Mouse (Mus musculus) ES-E14 (cell line): Measurements from ENCODE around the gene Unc93b1. TPM values are rescaled to one million over a fixed set of nuclear protein-coding genes. Genes with fewer than 3 reads are reported as not detected.

Experiments used
- DNase-seq: peaks from one replicate; pipeline ENCODE4 v3.0.0-alpha.2; 2013; ENCODE audit warnings: low read depth, low spot score
- H3K27ac ChIP-seq: 2 replicates; pipeline ENCODE4 v1.5.1; 2012; ENCODE audit warnings: low read depth, mild to moderate bottlenecking, low read length, moderate library complexity, mixed read lengths; ENCODE audit not compliant: poor library complexity, insufficient read depth, severe bottlenecking
- H3K36me3 ChIP-seq: 2 replicates; pipeline ENCODE4 v1.6.1; 2012; ENCODE audit warnings: mild to moderate bottlenecking, low read length, moderate library complexity, mixed read lengths; ENCODE audit not compliant: control insufficient read depth, poor library complexity, insufficient read depth, severe bottlenecking
- H3K4me1 ChIP-seq, 2 experiments: fragments of 150-350 bp in 1 of 2; sonication (generic) in 1 of 2; 2 replicates each; pipeline ENCODE4 v1.6.1; 2012; ENCODE audit warnings: low read length in 2 of 2, mild to moderate bottlenecking in 1 of 2, mixed read lengths in 1 of 2; ENCODE audit not compliant: control insufficient read depth in 2 of 2, insufficient read depth in 2 of 2, poor library complexity in 1 of 2
- H3K4me3 ChIP-seq, 2 experiments: fragments of 150-350 bp in 1 of 2; sonication (generic) in 1 of 2; 2 replicates each; pipeline ENCODE4 v1.5.1; 2012; ENCODE audit warnings: low read length in 2 of 2, low read depth in 1 of 2, mild to moderate bottlenecking in 1 of 2, mixed read lengths in 1 of 2; ENCODE audit not compliant: insufficient read depth in 1 of 2, poor library complexity in 1 of 2, severe bottlenecking in 1 of 2
- H3K9ac ChIP-seq: 2 replicates; pipeline ENCODE4 v1.6.1; 2012; ENCODE audit warnings: low read depth, mild to moderate bottlenecking, low read length, mixed read lengths; ENCODE audit not compliant: poor library complexity, insufficient read depth, severe bottlenecking
- H3K9me3 ChIP-seq: fragments of 150-350 bp; sonication (generic); 2 replicates; pipeline ENCODE4 v1.6.1; 2012; ENCODE audit warnings: low read depth, mild to moderate bottlenecking, low read length; ENCODE audit not compliant: control insufficient read depth, insufficient read depth
- CHD2 ChIP-seq: IDR thresholded peaks from 2 replicates; pipeline ENCODE4 v1.6.1; 2014; ENCODE audit warnings: mild to moderate bottlenecking, low read depth, low read length, inconsistent platforms
- HCFC1 ChIP-seq: IDR thresholded peaks from 2 replicates; pipeline ENCODE4 v1.6.1; 2012; ENCODE audit warnings: low read length, inconsistent platforms, borderline replicate concordance; ENCODE audit not compliant: insufficient read depth
- MAFK ChIP-seq: IDR thresholded peaks from 2 replicates; pipeline ENCODE4 v1.6.1; 2014; ENCODE audit warnings: mild to moderate bottlenecking, low read depth, low read length, inconsistent platforms; ENCODE audit not compliant: insufficient read depth
- ZC3H11A ChIP-seq: IDR thresholded peaks from 2 replicates; pipeline ENCODE4 v1.6.1; 2012; ENCODE audit warnings: low read depth, mild to moderate bottlenecking, inconsistent platforms, low read length, borderline replicate concordance
- ZNF384 ChIP-seq: IDR thresholded peaks from 2 replicates; pipeline ENCODE4 v1.6.1; 2012; ENCODE audit warnings: low read depth, low read length, inconsistent platforms
- in situ Hi-C, 2 experiments: fragments of 600-800 bp; cut with MboI; formaldehyde crosslinking; loops; one replicate each; pipeline ENCODE4 v1.15.1; 2025; ENCODE audit warnings: low sequenced_read_pairs in 2 of 2, inconsistent platforms in 1 of 2; ENCODE audit not compliant: unreplicated experiment in 2 of 2
- total RNA-seq: library from RNA; depleted of rRNA; stranded (reverse); fragments of 300-350 nt; gene quantifications from 2 replicates; pipeline ENCODE4 v1.2.3, GENCODE M21; 2012

Unc93b1 gene
- total RNA-seq, 1 experiment: 3.9 TPM

DNA sequence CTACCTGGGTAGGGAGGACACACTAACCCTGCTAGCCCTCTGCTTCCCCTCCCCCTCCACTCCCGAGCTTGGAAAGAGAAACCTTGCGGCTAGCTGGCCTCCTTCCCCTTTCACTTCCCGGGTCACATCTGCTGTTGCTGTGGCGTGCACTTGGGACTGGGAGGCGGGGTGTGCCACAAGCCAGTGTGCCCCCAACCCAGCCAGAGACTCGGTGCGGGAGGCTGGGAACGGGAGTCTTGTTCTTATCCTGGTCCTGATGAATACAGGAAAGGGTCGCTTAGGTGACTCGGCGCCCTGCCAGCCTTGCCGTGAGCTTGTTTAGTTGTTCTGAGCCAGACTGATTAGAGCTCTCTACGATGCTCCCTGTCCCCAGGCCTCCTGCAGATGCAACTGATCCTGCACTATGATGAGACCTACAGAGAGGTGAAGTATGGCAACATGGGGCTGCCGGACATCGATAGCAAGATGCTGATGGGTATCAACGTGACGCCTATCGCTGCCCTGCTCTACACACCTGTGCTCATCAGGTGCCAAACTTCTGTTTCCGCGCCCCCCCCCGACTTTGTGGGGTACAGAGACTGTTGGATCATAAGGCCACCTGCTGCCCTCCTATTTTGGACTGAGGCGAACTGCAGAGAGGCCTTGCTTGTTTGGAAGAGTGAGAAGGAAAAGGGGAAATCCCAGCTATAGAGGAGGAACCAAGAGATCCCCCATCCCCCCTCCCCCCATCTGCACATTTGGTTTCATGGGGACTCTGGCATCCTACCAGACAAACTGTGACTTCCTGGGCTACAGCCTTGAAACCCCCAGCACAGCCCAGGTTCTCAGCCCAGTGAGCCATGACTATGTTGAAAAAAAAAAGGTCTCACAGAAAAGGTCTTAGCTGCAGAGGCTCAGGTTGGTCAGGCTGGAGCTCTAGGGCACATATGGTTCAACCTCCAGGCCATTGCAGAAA, 1.2 kb downstream of the Unc93b1 start:
- H3K4me3 ChIP-seq: peak overlapping the region; percentile 61 to 78
- no peaks in the 10 kb centered on the region for H3K36me3 ChIP-seq
- DNase-seq: no peak
- H3K9me3 ChIP-seq: no peaks in the 10 kb centered on the region
- in situ Hi-C loops: no loop called here
- no peak for TF ChIP-seq ZC3H11A
- no peak for TF ChIP-seq MAFK
- TF ChIP-seq CHD2: no peak
- TF ChIP-seq ZNF384: no peak
- TF ChIP-seq HCFC1: no peak
- H3K4me1 ChIP-seq: peaks cover 0 to 5% of the 10 kb centered on the region in 2 experiments; a peak in 1 of 4 replicates
- no peak overlapping the region for H3K27ac ChIP-seq
- peak overlapping the region; percentile 24 for H3K9ac ChIP-seq

GRCm38 (mm10) chr19:3942315-3942714, 7.3 kb downstream of the Unc93b1 start:
- Histone ChIP-seq H3K9me3 (no peaks in the 10 kb centered on the region), H3K27ac (no peak overlapping the region), H3K9ac (no peak overlapping the region), H3K4me3 (peak overlapping the region in 1 of 2 experiments; percentile 66; a peak in 1 of 4 replicates), H3K4me1 (peaks cover 0 to 12% of the 10 kb centered on the region in 2 experiments; a peak in 1 of 4 replicates), H3K36me3 (no peaks in the 10 kb centered on the region)
- TF ChIP-seq ZNF384: no peak
- TF ChIP-seq ZC3H11A: no peak
- TF ChIP-seq CHD2: no peak
- no peak for TF ChIP-seq HCFC1
- TF ChIP-seq MAFK: no peak
- no peak for DNase-seq
- in situ Hi-C loops: no loop called here

- DNase-seq: peak; percentile 88
- H3K4me3 ChIP-seq: peak overlapping the region; percentile 31 to 66
- H3K9me3 ChIP-seq: no peaks in the 10 kb centered on the region
- peaks cover 0 to 12% of the 10 kb centered on the region in 2 experiments; a peak in 1 of 4 replicates for H3K4me1 ChIP-seq
- no peak overlapping the region for H3K9ac ChIP-seq
- H3K36me3 ChIP-seq: no peaks in the 10 kb centered on the region
- in situ Hi-C loops: no loop called here
- no peak for TF ChIP-seq HCFC1
- TF ChIP-seq ZC3H11A: no peak
- TF ChIP-seq CHD2: no peak
- TF ChIP-seq ZNF384: no peak
- TF ChIP-seq MAFK: no peak
- no peak overlapping the region for H3K27ac ChIP-seq
Observed at GRCm38 (mm10) chr19:3942986-3943735, 8.2 kb downstream of the Unc93b1 start.

DNA sequence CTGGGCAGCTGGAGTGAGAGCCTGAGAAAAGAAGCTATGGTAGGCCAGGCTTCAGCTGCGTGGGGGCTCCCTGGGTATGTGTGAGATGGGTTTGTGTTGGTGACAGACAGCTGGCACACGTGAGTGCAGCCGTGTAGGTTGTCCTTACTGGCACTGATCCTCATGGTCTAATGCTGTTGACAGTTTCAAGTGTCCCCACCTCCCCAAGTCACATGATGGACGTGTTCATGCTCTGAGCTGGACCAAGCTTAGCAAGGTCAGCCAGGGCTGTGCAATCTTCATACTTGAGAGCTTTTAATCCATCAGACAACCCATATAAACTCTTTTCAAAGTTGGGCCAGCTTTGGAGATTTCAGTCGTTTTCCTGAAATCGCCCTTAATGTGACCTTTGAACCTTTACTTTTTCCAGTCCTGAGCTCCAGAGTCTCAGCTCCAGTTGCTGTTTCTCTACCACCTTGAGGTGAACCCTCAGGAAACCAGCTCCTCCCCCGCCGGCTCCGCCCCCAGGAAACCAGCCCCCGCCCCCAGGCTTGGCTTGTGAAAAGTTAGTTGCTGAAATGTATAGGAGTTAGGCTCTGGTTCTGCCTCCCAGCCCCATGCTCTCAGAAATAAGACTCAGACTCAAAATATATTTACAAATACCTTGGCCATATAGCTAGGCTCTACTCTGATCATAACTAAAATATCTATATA, 11.0 kb downstream of the Unc93b1 start:
- Histone ChIP-seq H3K4me3 (no peak overlapping the region), H3K36me3 (no peaks in the 10 kb centered on the region), H3K4me1 (peaks cover 0 to 12% of the 10 kb centered on the region in 2 experiments; a peak in 1 of 4 replicates), H3K9ac (no peak overlapping the region), H3K9me3 (no peaks in the 10 kb centered on the region), H3K27ac (no peak overlapping the region)
- TF ChIP-seq ZC3H11A: no peak
- DNase-seq: no peak
- in situ Hi-C loops: no loop called here
